Mouse (Mus musculus) common myeloid progenitor, adult 5-6 weeks (primary cell): ENCODE measurements around the gene Rpa2. TPM values are rescaled to one million over a fixed set of nuclear protein-coding genes. Genes with fewer than 3 reads are reported as not detected.
"Not testable (repeated sequence)": the region's sequence is repeated elsewhere in the genome, so short reads cannot be mapped to it uniquely, and the experiment has no call there.

ENCODE experiments used
- ATAC-seq: replicated peaks from 2 replicates; pipeline ENCODE4 v1.8.0; 2016; ENCODE audit warnings: low read depth, mild to moderate bottlenecking, moderate TSS enrichment, inconsistent platforms; ENCODE audit not compliant: poor library complexity, severe bottlenecking
- total RNA-seq: library from RNA; stranded (forward); fragments of 200-1000, 187-1606 nt; gene quantifications from 2 replicates; pipeline ENCODE4 v1.2.3, GENCODE M21; 2017

The Rpa2 gene
- total RNA-seq, 1 experiment from 2014 or later = 52.9 TPM

GRCm38 (mm10) chr4:132757633-132758351, 10.3 kb upstream of the Rpa2 start:
- no peak for ATAC-seq

DNA sequence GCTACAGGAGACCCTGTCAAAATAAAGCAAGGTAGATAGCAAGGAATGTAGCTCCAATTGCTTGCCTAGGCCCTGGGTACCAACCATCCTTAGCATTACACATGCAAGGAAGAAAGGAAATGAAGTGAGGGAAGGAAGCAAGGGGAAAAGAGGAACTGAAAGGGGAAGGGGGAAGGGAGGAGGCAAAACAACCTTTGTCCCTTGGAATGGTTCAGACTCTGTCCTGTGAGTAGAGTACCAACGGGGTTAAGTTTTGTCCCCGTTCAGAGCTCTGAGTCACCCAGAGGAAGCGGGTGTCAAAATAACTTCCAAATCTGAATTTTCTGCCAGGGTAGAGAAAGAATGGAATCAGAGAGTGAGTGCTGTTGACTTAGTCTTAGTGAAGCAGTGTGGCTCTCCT, 7.8 kb upstream of the Rpa2 start:
- 0 out of 2 replicates have a peak, but pooled peaks have one; percentile 39 for ATAC-seq

DNA sequence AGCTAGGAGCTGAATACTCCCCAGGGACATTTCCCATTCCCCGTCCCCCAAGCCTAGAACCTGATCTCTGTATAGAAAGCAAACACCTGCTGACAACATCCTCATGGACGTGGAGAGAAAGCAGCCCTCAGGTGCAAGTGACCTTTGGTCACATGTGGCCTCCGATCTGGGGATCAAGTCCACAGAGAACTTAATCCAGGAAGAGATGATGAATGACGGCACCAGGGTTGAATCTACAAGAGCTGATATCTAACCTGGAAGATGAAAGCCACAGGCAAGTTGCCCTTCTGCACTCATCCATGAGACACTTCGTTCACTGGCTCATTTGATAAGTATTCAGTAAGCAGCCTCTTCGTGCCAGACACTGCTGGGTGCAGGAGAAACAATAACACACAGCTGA, 5.5 kb upstream of the Rpa2 start:
- ATAC-seq = no peak

DNA sequence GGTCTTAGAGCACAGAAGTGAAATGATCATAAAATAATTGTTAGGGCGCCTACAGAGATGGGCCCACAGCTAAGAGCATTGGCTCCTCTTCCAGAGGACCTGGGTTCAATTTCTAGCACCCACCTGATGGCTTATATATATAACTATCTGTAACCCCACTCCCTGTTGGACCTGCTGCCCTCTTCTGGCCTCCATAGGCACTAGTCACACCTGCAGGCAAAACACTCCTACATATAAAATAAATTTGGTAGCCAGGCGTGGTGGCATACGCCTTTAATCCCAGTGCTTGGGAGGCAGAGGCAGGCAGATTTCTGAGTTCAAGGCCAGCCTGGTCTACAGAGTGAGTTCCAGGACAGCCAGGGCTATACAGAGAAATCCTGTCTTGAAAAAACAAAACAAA, 5.0 kb upstream of the Rpa2 start:
- not testable (repeated sequence) for ATAC-seq

DNA sequence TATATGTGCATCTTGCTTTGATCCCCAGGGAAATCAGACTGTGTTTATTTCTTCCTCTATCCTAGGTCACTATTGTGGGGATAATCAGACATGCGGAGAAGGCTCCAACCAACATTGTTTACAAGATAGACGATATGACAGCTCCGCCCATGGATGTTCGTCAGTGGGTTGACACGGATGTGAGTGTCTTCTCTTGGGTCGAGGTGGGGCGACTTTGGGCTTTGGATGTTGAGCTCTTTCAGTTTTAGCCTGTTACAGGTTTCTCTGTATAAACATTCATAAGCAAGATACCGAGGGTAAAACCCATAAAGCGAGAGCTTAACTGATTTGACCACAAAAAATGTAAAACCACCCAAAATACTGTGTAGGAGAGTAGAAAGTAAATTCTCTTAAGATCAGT, 3.6 kb downstream of the Rpa2 start:
- no peak for ATAC-seq

DNA sequence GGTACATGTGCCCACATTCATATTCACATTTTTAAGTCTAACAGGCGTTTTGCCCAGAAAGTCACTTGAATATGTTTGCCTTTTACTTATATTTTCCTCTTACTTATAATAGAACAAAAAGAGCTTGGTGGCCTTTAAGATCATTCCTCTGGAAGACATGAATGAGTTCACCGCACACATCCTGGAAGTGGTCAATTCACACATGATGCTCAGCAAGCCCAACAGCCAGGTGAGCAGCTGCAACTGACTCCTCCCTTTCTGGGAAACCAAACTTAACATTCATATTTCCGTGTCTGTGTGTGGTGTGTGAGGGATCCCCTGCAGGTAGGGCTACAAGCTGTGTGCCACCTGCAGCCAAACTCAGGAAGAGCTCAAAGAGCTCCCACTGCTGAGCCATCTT, 6.8 kb downstream of the Rpa2 start:
- no peak for ATAC-seq

- ATAC-seq = peak; percentile 53
These were observed 8.6 kb downstream of the Rpa2 start for GRCm38 (mm10) chr4:132776764-132777163.

DNA sequence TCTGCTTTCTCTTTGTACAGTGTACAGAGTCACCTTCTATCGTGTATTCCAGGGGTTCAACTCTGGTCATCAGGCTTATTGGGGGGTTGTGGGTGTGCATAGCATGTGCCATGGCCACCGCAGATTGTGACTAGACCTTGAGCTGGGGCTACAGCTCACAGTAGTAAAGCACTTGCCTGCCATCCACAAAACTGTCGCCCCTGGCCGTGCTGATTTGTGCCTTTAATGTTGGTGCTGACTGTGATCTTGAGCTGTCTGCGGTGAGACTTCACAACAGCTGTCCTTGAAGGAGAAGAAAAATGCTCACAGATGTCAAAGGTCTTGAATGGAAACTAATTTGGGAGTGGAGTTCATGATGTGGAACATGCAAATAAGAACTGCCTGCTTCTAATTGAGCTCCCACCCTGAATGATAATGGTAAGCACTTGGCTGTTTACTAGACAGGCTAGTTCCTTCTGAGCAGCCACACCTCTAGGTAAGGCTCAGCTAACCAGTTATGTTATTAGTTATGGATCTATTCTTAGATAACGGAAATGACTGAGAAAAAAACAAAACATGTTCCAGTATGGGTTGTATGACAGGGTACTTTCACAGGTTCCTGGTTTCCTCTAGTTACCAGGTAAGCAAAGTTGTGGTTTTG, 10.6 kb downstream of the Rpa2 start:
- ATAC-seq = no peak

DNA sequence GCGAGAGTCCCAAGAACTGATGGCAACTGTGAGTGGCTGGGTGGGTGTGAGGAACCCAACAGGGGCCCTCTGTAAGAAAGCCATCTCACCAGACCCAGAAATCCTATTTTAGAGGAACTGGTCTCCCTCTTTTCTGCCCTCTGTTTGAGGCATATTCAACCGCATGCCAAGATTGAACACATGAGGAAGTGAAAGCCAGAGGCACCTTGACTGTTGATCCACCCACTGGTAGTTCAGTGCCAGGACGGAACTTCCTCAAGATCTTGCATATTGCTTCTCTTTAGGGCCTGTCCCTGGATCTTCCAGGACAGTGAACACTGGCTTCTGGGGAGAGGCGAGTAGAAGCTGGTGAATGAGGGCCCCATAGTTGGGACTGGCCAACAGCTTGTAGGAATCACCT, 12.2 kb downstream of the Rpa2 start:
- peak; percentile 84 for ATAC-seq

DNA sequence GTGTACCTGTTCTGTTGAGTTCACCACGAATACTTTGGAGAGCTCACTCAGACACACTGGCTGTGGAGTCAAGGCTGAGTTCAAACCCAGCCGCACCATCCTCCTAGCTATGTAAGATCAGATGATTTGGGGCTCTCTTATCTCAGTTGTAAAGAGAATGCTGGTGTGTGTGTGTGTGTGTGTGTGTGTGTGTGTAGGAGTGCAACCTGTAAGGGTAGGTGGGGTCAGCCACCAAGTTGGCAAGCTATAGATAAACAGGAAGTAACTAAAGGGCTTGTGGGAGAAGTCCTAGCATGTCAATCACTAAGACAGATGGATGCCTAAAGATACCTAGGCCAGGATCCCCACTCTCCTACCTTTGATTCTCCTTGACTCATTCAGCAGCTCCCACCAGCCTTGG, 15.6 kb downstream of the Rpa2 start:
- ATAC-seq = no peak

DNA sequence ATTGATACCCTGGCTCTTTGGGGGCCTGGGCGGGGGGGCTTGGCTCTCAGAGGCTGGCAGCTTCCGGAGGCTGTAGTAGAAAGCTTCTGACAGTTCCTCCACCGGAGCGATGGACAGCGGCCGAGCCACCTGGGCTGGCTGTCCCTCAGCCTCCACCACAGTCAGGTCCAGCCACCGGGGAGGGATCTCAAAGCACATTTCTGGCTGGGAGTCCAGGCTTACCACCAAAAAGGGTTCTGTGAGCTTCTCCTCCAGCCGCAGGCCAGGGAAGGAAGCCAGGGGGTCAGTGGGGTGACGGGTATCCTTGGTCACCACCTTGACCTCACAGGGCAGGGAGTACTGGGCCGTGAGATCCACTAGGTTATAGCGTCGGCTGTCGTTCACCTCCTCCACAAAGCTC, 17.1 kb downstream of the Rpa2 start:
- ATAC-seq = no peak

GRCm38 (mm10) chr4:132789731-132790130, 21.6 kb downstream of the Rpa2 start:
- ATAC-seq = no peak

- not testable (repeated sequence) for ATAC-seq
These were observed 25.3 kb downstream of the Rpa2 start for GRCm38 (mm10) chr4:132793322-132794004.

DNA sequence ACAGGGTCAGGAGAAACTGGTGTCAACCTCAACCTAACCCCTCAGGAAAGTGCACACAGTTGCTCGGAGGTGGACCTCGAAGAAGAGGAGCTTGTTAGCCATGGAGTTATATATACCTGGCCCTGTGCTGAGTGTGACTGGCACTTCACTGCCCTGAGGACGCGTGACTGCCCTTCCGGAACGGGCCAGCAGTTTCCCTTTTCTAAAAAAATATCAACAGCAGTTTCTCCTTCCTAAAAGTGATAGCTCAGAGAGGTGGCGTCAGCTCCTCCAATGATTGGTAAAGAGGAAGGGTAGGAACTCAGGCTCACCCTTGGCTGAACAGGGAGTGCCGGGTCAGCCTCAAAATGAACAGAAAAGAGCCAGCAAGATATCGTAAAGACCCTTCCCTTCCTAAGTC, 25.9 kb downstream of the Rpa2 start:
- peak; percentile 54 for ATAC-seq

GRCm38 (mm10) chr4:132794760-132795159, 26.6 kb downstream of the Rpa2 start:
- ATAC-seq = peak; percentile 23; the same call in 1 of the 2 replicates

- ATAC-seq = no peak
These were observed 27.0 kb downstream of the Rpa2 start for GRCm38 (mm10) chr4:132795171-132795570.

DNA sequence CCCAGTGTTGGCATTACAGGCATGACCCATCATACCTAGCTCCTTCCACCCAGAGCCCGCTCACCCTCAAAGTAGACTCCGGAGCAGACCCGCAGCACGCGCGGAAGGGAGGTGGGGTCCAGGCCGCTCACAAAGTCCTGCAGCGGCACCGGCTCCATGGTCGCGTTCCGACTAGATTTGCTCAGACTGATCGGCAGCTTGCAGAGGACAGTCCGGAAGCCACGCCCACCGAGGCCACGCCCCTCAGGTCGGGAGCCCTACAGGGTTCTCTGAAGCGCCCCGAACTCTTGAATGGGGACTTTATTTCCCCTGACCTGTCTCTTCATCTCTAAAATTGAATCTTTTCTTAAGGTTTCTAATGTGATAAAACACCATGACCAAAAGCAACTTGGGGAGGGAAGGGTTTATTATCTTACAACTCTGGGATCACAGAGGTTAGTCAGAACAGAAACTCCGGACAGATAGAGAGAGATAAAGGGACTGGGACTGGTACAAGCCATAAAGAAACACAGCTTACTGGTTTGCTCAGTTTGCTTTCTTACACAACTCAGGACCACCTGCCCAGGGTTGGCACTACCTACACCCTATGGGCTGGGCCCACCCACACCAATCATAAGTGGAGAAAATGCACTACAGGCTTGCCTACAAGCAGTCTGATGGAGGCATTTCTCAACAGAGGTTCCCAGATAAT, 28.2 kb downstream of the Rpa2 start, which contains the start of gene Themis2:
Themis2 (minus strand) TSS at position 192 of the 691 bp plus-strand sequence.
- ATAC-seq = peak; percentile 77

GRCm38 (mm10) chr4:132797461-132797860, 29.3 kb downstream of the Rpa2 start:
- no peak for ATAC-seq

DNA sequence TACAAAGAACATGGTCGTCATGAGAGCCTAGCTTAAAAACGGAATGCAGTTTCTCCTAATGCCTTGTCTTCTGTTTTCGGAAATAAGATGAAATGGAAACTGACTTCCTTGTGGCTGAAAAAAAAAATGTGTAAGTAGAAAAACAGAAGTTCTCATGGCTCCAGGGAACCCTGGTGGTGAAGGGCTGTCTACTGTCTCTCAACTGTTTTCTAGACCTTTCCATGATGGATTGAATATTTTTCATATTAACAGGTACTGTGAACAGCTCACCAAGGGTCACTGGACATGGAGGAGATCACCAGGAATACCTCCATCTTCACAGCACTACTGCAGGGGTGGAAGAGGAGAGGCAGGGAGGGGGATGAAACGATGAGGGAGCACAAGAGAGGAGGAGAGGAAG, 29.9 kb downstream of the Rpa2 start:
- peak; percentile 6; the same call in 1 of the 2 replicates for ATAC-seq

DNA sequence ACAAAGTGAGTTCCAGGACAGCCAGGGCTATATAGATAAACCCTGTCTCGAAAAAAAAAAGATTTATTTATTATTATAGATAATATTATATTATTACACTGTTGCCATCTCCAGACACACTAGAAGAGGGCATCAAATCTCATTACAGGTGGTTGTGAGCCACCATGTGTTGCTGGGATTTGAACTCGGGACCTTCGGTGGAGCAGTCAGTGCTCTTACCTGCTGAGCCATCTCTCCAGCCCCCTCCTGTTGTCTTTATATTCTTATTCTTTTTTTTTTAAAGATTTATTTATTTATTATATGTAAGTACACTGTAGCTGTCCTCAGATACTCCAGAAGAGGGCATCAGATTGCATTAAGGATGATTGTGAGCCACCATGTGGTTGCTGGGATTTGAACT, 30.5 kb downstream of the Rpa2 start:
- ATAC-seq = not testable (repeated sequence)
